Mouse (Mus musculus): ENCODE measurements at regions not wholly inside any gene's neighbourhood (a gene's known extent, or its start where the extent isn't known, plus 50 kb on each side); places are given as distances from the start of the nearest gene placed in this dataset.

- no peak for TF ChIP-seq CTCF (IDR thresholded peaks at IDR 0.05 in 2 of 3, conservative IDR thresholded peaks at IDR 0.05 in 1 of 3; ENCODE audit: control insufficient read depth in 1 of 3, insufficient read depth in 1 of 3, low read depth in 2 of 3, low read length in 3 of 3, poor library complexity in 1 of 3, severe bottlenecking in 1 of 3)
- TF ChIP-seq MYC (IDR thresholded peaks at IDR 0.05; ENCODE audit: low read depth, low read length), result no peak
- TF ChIP-seq EP300 (IDR thresholded peaks at IDR 0.05; ENCODE audit: low read depth in 1 of 2, low read length in 2 of 2), result no peak
- no peak for TF ChIP-seq TCF12 (IDR thresholded peaks at IDR 0.05; ENCODE audit: low read depth, low read length)
- TF ChIP-seq MEF2A (IDR thresholded peaks at IDR 0.05; ENCODE audit: extremely low read depth, insufficient replicate concordance, low read depth, low read length, poor library complexity, severe bottlenecking), result no peak
- TF ChIP-seq POLR2A (IDR thresholded peaks at IDR 0.05; ENCODE audit: control insufficient read depth in 1 of 2, insufficient read depth in 1 of 2, low read depth in 1 of 2, low read length in 2 of 2, poor library complexity in 1 of 2), result no peak
- no peak for TF ChIP-seq KAT2A (conservative IDR thresholded peaks at IDR 0.05; ENCODE audit: low read depth, low read length)
- TF ChIP-seq ELF1 (IDR thresholded peaks at IDR 0.05; ENCODE audit: low read depth, low read length), result no peak
- no peak for TF ChIP-seq MXI1 (IDR thresholded peaks at IDR 0.05; ENCODE audit: low read depth, low read length)
- no peak for TF ChIP-seq RAD21 (IDR thresholded peaks at IDR 0.05; ENCODE audit: low read depth, low read length)
- TF ChIP-seq USF1 (IDR thresholded peaks at IDR 0.05; ENCODE audit: low read depth, low read length), result no peak
- TF ChIP-seq NRF1 (IDR thresholded peaks at IDR 0.05; ENCODE audit: insufficient read depth, low read depth, low read length, poor library complexity, severe bottlenecking), result no peak
- TF ChIP-seq ZNF384 (IDR thresholded peaks at IDR 0.05; ENCODE audit: low read depth, low read length), result no peak
Measured at GRCm38 (mm10) chr9:84356167-84356566, 431.2 kb downstream of the Bckdhb start.
